Mouse (Mus musculus) embryonic facial prominence, embryonic 11.5 days (tissue): ENCODE results near the gene Rcan1. TPM values are rescaled to one million over a fixed set of nuclear protein-coding genes. Genes with fewer than 3 reads are reported as not detected.
"Not testable (repeated sequence)": the region's sequence is repeated elsewhere in the genome, so short reads cannot be mapped to it uniquely, and the experiment has no call there.

Source experiments
- ATAC-seq: fragments of 200-750 bp; cut with Nextera tagmentation; replicated peaks from 2 replicates; pipeline ENCODE4 v1.8.0; 2017; ENCODE audit warnings: low read depth; ENCODE audit not compliant: insufficient number of reproducible peaks, low FRiP score, low TSS enrichment
- DNase-seq: peaks from one replicate; pipeline ENCODE4 v3.0.0-alpha.2; 2015; ENCODE audit warnings: low spot score
- H3K27ac ChIP-seq: fragments of 300-500 bp; sonication (generic); replicated peaks from 2 replicates; pipeline ENCODE4 v1.5.1; 2014; ENCODE audit warnings: mild to moderate bottlenecking, low read depth, low read length, control low read depth
- H3K27me3 ChIP-seq: fragments of 300-500 bp; sonication (generic); 2 replicates; pipeline ENCODE4 v1.6.1; 2014; ENCODE audit warnings: mild to moderate bottlenecking, low read length, moderate library complexity, mixed read lengths; ENCODE audit not compliant: control insufficient read depth, insufficient read depth
- H3K36me3 ChIP-seq: fragments of 300-500 bp; sonication (generic); replicated peaks from 2 replicates; pipeline ENCODE4 v1.6.1; 2014; ENCODE audit warnings: low read depth, mild to moderate bottlenecking, low read length, moderate library complexity, mixed read lengths; ENCODE audit not compliant: control insufficient read depth, insufficient read depth
- H3K4me1 ChIP-seq: fragments of 300-500 bp; sonication (generic); 2 replicates; pipeline ENCODE4 v1.6.1; 2014; ENCODE audit warnings: low read length, mixed read lengths; ENCODE audit not compliant: control insufficient read depth, insufficient read depth
- H3K4me2 ChIP-seq: fragments of 300-500 bp; sonication (generic); 2 replicates; pipeline ENCODE4 v1.6.1; 2014; ENCODE audit warnings: low read depth, mild to moderate bottlenecking, control low read depth, low read length, moderate library complexity
- H3K4me3 ChIP-seq: fragments of 300-500 bp; sonication (generic); 2 replicates; pipeline ENCODE4 v1.5.1; 2014; ENCODE audit warnings: low read depth, low read length, control low read depth
- H3K9ac ChIP-seq: fragments of 300-500 bp; sonication (generic); replicated peaks from 2 replicates; pipeline ENCODE4 v1.6.1; 2014; ENCODE audit warnings: mild to moderate bottlenecking, control low read depth, low read length
- H3K9me3 ChIP-seq: fragments of 300-500 bp; sonication (generic); replicated peaks from 2 replicates; pipeline ENCODE4 v1.6.1; 2016; ENCODE audit warnings: mild to moderate bottlenecking, low read length, inconsistent platforms, mixed read lengths; ENCODE audit not compliant: control insufficient read depth
- whole genome bisulfite sequencing: fragments of 180-500 bp; shearing (Covaris S2); extraction: QIAGEN DNeasy Blood & Tissue Kit; methylation state at CpG from one replicate; pipeline ENCODE4 v1.1.7; 2014; 5-methylcytosine and 5-hydroxymethylcytosine counted together
- polyA plus RNA-seq: library from polyadenylated mRNA; unstranded; fragments of >200 nt; fragmentation: Nextera tagmentation; extraction: Ambion mirVana; gene quantifications from 2 replicates; pipeline ENCODE4 v1.2.1, GENCODE M21; 2014

Gene Rcan1
- polyA plus RNA-seq, 1 experiment from 2014 or later, result 36.6 TPM

GRCm38 (mm10) chr16:92417267-92417666 lies 53.4 kb downstream of the Rcan1 start:
- DNase-seq (no peak), ATAC-seq (no peak)
- Histone ChIP-seq H3K27me3 (no peaks in the 10 kb centered on the region), H3K9me3 (no peaks in the 10 kb centered on the region), H3K4me1 (no peaks in the 10 kb centered on the region), H3K36me3 (no peaks in the 10 kb centered on the region), H3K9ac (no peak overlapping the region), H3K4me2 (no peak overlapping the region), H3K27ac (no peak overlapping the region), H3K4me3 (no peak overlapping the region)
- WGBS, result 92% methylated on average over 2 of the region's 2 CpGs

GRCm38 (mm10) chr16:92415702-92416118 lies 55.0 kb downstream of the Rcan1 start:
- ATAC-seq (no peak), DNase-seq (no peak)
- H3K36me3 ChIP-seq, result no peaks in the 10 kb centered on the region
- no peak overlapping the region for H3K4me2 ChIP-seq
- H3K9me3 ChIP-seq, result no peaks in the 10 kb centered on the region
- WGBS, result 25% methylated on average over 7 of the region's 7 CpGs
- no peak overlapping the region for H3K27ac ChIP-seq
- H3K9ac ChIP-seq, result no peak overlapping the region
- H3K27me3 ChIP-seq, result no peaks in the 10 kb centered on the region
- no peak overlapping the region for H3K4me3 ChIP-seq
- no peaks in the 10 kb centered on the region for H3K4me1 ChIP-seq

- H3K9ac ChIP-seq, H3K4me2 ChIP-seq, H3K4me3 ChIP-seq, H3K36me3 ChIP-seq, H3K27ac ChIP-seq, H3K4me1 ChIP-seq, H3K27me3 ChIP-seq, ATAC-seq, H3K9me3 ChIP-seq, DNase-seq: not testable (repeated sequence)
- 42% methylated on average over 6 of the region's 6 CpGs for WGBS
Observed at GRCm38 (mm10) chr16:92415038-92415437, 55.6 kb downstream of the Rcan1 start.

- ATAC-seq, result 0 out of 2 replicates have a peak, but pooled peaks have one; percentile 32
- H3K4me1 ChIP-seq, result no peaks in the 10 kb centered on the region
- 26% methylated on average over 7 of the region's 7 CpGs for WGBS
- DNase-seq, result no peak
- H3K27ac ChIP-seq, result 0 out of 2 replicates have a peak overlapping the region, but pooled peaks have one; percentile 13
- H3K4me3 ChIP-seq, result no peak overlapping the region
- no peak overlapping the region for H3K4me2 ChIP-seq
- H3K9ac ChIP-seq, result no peak overlapping the region
- no peaks in the 10 kb centered on the region for H3K36me3 ChIP-seq
- H3K9me3 ChIP-seq, result no peaks in the 10 kb centered on the region
- no peaks in the 10 kb centered on the region for H3K27me3 ChIP-seq
Observed at GRCm38 (mm10) chr16:92412888-92413287, 57.8 kb downstream of the Rcan1 start.

- H3K27ac ChIP-seq, result no peak overlapping the region
- WGBS, result 71% methylated on average over 19 of the region's 19 CpGs
- H3K9ac ChIP-seq, result no peak overlapping the region
Observed at GRCm38 (mm10) chr16:92411981-92412706, 58.5 kb downstream of the Rcan1 start.

GRCm38 (mm10) chr16:92410344-92410743 lies 60.3 kb downstream of the Rcan1 start:
- Histone ChIP-seq H3K4me3 (no peak overlapping the region), H3K27me3 (no peaks in the 10 kb centered on the region), H3K9ac (no peak overlapping the region), H3K36me3 (no peaks in the 10 kb centered on the region), H3K4me2 (no peak overlapping the region), H3K4me1 (no peaks in the 10 kb centered on the region), H3K27ac (no peak overlapping the region), H3K9me3 (no peaks in the 10 kb centered on the region)
- WGBS, result 83% methylated on average over 2 of the region's 2 CpGs
- ATAC-seq (no peak), DNase-seq (no peak)

More at GRCm38 (mm10) chr16:92411981-92412706, 58.5 kb downstream of the Rcan1 start:
- Histone ChIP-seq H3K36me3 (no peaks in the 10 kb centered on the region), H3K4me1 (no peaks in the 10 kb centered on the region), H3K27me3 (no peaks in the 10 kb centered on the region), H3K9me3 (no peaks in the 10 kb centered on the region), H3K4me2 (no peak overlapping the region), H3K4me3 (no peak overlapping the region)
- DNase-seq (no peak), ATAC-seq (0 out of 2 replicates have a peak, but pooled peaks have one; percentile 29)

GRCm38 (mm10) chr16:92407883-92408282 lies 62.8 kb downstream of the Rcan1 start:
- no peaks in the 10 kb centered on the region for H3K36me3 ChIP-seq
- H3K27me3 ChIP-seq, result no peaks in the 10 kb centered on the region
- H3K27ac ChIP-seq, result no peak overlapping the region
- no peak overlapping the region for H3K4me3 ChIP-seq
- H3K4me1 ChIP-seq, result no peaks in the 10 kb centered on the region
- DNase-seq (no peak), ATAC-seq (no peak)
- H3K9ac ChIP-seq, result no peak overlapping the region
- 76% methylated on average over 2 of the region's 2 CpGs for WGBS
- H3K9me3 ChIP-seq, result no peaks in the 10 kb centered on the region
- no peak overlapping the region for H3K4me2 ChIP-seq

GRCm38 (mm10) chr16:92404141-92404540 lies 66.5 kb downstream of the Rcan1 start:
- Histone ChIP-seq H3K9ac (no peak overlapping the region), H3K27ac (no peak overlapping the region), H3K36me3 (no peaks in the 10 kb centered on the region), H3K27me3 (no peaks in the 10 kb centered on the region), H3K4me2 (no peak overlapping the region), H3K9me3 (no peaks in the 10 kb centered on the region), H3K4me3 (no peak overlapping the region), H3K4me1 (peaks cover 6% of the 10 kb centered on the region)
- 87% methylated on average over 2 of the region's 2 CpGs for WGBS
- no peak for ATAC-seq
- DNase-seq, result no peak
